Mouse (Mus musculus): ENCODE results near the gene Gm10053.

Gm10053 gene

GRCm38 (mm10) chr19:24899578-24900544, 24.4 kb downstream of the Gm10053 start:
- peak; percentile 51 for DNase-seq (ENCODE audit: low spot score)

GRCm38 (mm10) chr19:24900581-24901220, 25.2 kb downstream of the Gm10053 start, which contains the start of gene Foxd4:
Gene Foxd4, minus strand, starts transcription at chr19:24901197.
- no peak for DNase-seq (ENCODE audit: low spot score)

GRCm38 (mm10) chr19:24901666-24902065, 26.2 kb downstream of the Gm10053 start:
- no peak for DNase-seq (ENCODE audit: low spot score)

GRCm38 (mm10) chr19:24902256-24902655, 26.8 kb downstream of the Gm10053 start:
- DNase-seq (ENCODE audit: low spot score): no peak

GRCm38 (mm10) chr19:24902821-24903220, 27.3 kb downstream of the Gm10053 start:
- DNase-seq (ENCODE audit: low spot score): no peak

GRCm38 (mm10) chr19:24907655-24908054, 32.2 kb downstream of the Gm10053 start:
- DNase-seq (ENCODE audit: low spot score): no peak

GRCm38 (mm10) chr19:24908385-24909155, 33.1 kb downstream of the Gm10053 start:
- DNase-seq (ENCODE audit: low spot score): no peak

- DNase-seq (ENCODE audit: low spot score): no peak
Observed at GRCm38 (mm10) chr19:24920866-24921265, 45.4 kb downstream of the Gm10053 start.
